Mouse (Mus musculus) megakaryocyte, embryonic 14.5 days (primary cell): ENCODE data around the gene Zfp287.

ENCODE experiments used
- FLI1 ChIP-seq: IDR thresholded peaks from 2 replicates; pipeline ENCODE4 v1.6.1; 2012; ENCODE audit warnings: low read length, inconsistent platforms, mixed read lengths
- GATA1 ChIP-seq: IDR thresholded peaks from 3 replicates; pipeline ENCODE4 v1.6.1; 2012; ENCODE audit warnings: mixed read lengths, low read length, inconsistent platforms, borderline replicate concordance

DNA sequence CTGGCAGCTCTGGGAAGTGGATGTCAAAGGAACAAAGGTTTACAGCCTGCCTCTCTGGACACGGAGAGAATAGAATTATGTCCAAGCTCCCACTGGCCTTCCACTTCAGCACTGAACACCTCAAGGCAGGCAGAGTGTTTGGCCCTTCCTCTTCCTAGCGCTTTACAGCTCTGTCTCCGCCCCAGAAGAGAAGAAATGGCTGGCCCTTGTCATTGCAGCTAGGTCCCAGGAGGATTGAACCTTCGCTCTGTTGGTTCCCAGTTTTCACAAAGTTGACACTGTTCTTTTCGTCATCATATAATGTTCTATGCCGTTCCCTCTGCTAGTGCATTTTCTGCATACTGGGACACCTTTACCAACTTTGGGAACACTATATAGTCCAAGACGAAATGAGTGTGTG lies 23.5 kb downstream of the Zfp287 start:
- TF ChIP-seq GATA1, result no peak
- no peak for TF ChIP-seq FLI1
